Mouse (Mus musculus) lung, embryonic 16.5 days (tissue): ENCODE data around the gene Vhl. TPM values are rescaled to one million over a fixed set of nuclear protein-coding genes. Genes with fewer than 3 reads are reported as not detected.

ENCODE experiments used
- ATAC-seq: fragments of 200-750 bp; cut with Nextera tagmentation; 2 replicates; pipeline ENCODE4 v1.8.0; 2017; ENCODE audit warnings: low read depth, mild to moderate bottlenecking, moderate library complexity
- H3K27ac ChIP-seq: fragments of 300-500 bp; sonication (generic); 2 replicates; pipeline ENCODE4 v1.5.1; 2014; ENCODE audit warnings: mild to moderate bottlenecking, control low read depth, low read length
- H3K27me3 ChIP-seq: fragments of 300-500 bp; sonication (generic); 2 replicates; pipeline ENCODE4 v1.6.1; 2014; ENCODE audit warnings: low read depth, low read length, mixed read lengths; ENCODE audit not compliant: control insufficient read depth, insufficient read depth
- H3K36me3 ChIP-seq: fragments of 300-500 bp; sonication (generic); 2 replicates; pipeline ENCODE4 v1.6.1; 2014; ENCODE audit warnings: low read length; ENCODE audit not compliant: control insufficient read depth, insufficient read depth
- H3K4me1 ChIP-seq: fragments of 300-500 bp; sonication (generic); replicated peaks from 2 replicates; pipeline ENCODE4 v1.6.1; 2014; ENCODE audit warnings: low read length, mixed read lengths; ENCODE audit not compliant: control insufficient read depth, insufficient read depth
- H3K4me2 ChIP-seq: fragments of 300-500 bp; sonication (generic); 2 replicates; pipeline ENCODE4 v1.6.1; 2014; ENCODE audit warnings: low read depth, low read length, control low read depth
- H3K4me3 ChIP-seq: fragments of 300-500 bp; sonication (generic); 2 replicates; pipeline ENCODE4 v1.5.1; 2014; ENCODE audit warnings: mild to moderate bottlenecking, low read length, control low read depth
- H3K9ac ChIP-seq: fragments of 300-500 bp; sonication (generic); 2 replicates; pipeline ENCODE4 v1.6.1; 2014; ENCODE audit warnings: low read length, control low read depth
- H3K9me3 ChIP-seq: fragments of 300-500 bp; sonication (generic); 2 replicates; pipeline ENCODE4 v1.6.1; 2016; ENCODE audit warnings: low read length; ENCODE audit not compliant: control insufficient read depth
- WGBS: fragments of 180-500 bp; shearing (Covaris S2); extraction: QIAGEN DNeasy Blood & Tissue Kit; methylation state at CpG from one replicate; pipeline ENCODE4 v1.1.7; 2014; 5-methylcytosine and 5-hydroxymethylcytosine counted together
- polyA plus RNA-seq: library from polyadenylated mRNA; unstranded; fragments of >200 nt; fragmentation: Nextera tagmentation; extraction: Ambion mirVana; gene quantifications from 2 replicates; pipeline ENCODE4 v1.2.1, GENCODE M21; 2015

Vhl gene
- 36.1 and 38.7 TPM in 2 replicates for polyA plus RNA-seq

- H3K27ac ChIP-seq, result peak within 1 kb of the TSS; percentile 89
- H3K36me3 ChIP-seq, result peaks cover 5% of the 10 kb centered on the region
- peak; percentile 93 for ATAC-seq
- H3K4me2 ChIP-seq, result peak within 1 kb of the TSS; percentile 94
- no peaks in the 10 kb centered on the region for H3K27me3 ChIP-seq
- peaks cover 13% of the 10 kb centered on the region for H3K4me1 ChIP-seq
- H3K9ac ChIP-seq, result peak within 1 kb of the TSS; percentile 83
- no peaks in the 10 kb centered on the region for H3K9me3 ChIP-seq
- peak within 1 kb of the TSS; percentile 80 for H3K4me3 ChIP-seq
- WGBS, result under 1% methylated on average over 64 of the region's 76 CpGs
These were observed at the start of gene Vhl for GRCm38 (mm10) chr6:113623941-113624751. Gene Vhl (plus strand): TSS chr6:113623959.

- no peak for ATAC-seq
- H3K4me3 ChIP-seq, result no peak overlapping the region
- H3K4me1 ChIP-seq, result no peaks in the 10 kb centered on the region
- WGBS, result 95% methylated on average over 6 of the region's 6 CpGs
- no peak overlapping the region for H3K27ac ChIP-seq
- no peaks in the 10 kb centered on the region for H3K27me3 ChIP-seq
- H3K4me2 ChIP-seq, result no peak overlapping the region
- H3K9ac ChIP-seq, result no peak overlapping the region
- H3K36me3 ChIP-seq, result peaks cover 2% of the 10 kb centered on the region; the same call in 1 of the 2 replicates
- H3K9me3 ChIP-seq, result no peaks in the 10 kb centered on the region
These were observed 47.7 kb upstream of the Vhl start for GRCm38 (mm10) chr6:113576044-113576443.

- Histone ChIP-seq H3K4me2 (no peak overlapping the region), H3K27ac (no peak overlapping the region), H3K27me3 (no peaks in the 10 kb centered on the region), H3K9me3 (no peaks in the 10 kb centered on the region), H3K36me3 (0 out of 2 replicates have a peak, but pooled peaks cover 5% of the 10 kb centered on the region), H3K4me1 (no peaks in the 10 kb centered on the region), H3K4me3 (no peak overlapping the region), H3K9ac (no peak overlapping the region)
- no peak for ATAC-seq
- WGBS, result 93% methylated on average over 3 of the region's 3 CpGs
These were observed 44.5 kb upstream of the Vhl start for GRCm38 (mm10) chr6:113579306-113579705.

- Histone ChIP-seq H3K4me2 (no peak overlapping the region), H3K9ac (no peak overlapping the region), H3K4me3 (no peak overlapping the region), H3K27me3 (no peaks in the 10 kb centered on the region), H3K36me3 (0 out of 2 replicates have a peak, but pooled peaks cover 5% of the 10 kb centered on the region), H3K4me1 (no peaks in the 10 kb centered on the region; the same call in 1 of the 2 replicates), H3K9me3 (no peaks in the 10 kb centered on the region), H3K27ac (no peak overlapping the region)
- no peak for ATAC-seq
- WGBS, result 86% methylated on average over 4 of the region's 4 CpGs
These were observed 40.7 kb upstream of the Vhl start for GRCm38 (mm10) chr6:113583023-113583422.

GRCm38 (mm10) chr6:113585065-113585464, 38.7 kb upstream of the Vhl start:
- no peak overlapping the region for H3K4me2 ChIP-seq
- WGBS, result 83% methylated on average over 5 of the region's 5 CpGs
- 0 out of 2 replicates have a peak, but pooled peaks cover 5% of the 10 kb centered on the region for H3K36me3 ChIP-seq
- H3K27me3 ChIP-seq, result no peaks in the 10 kb centered on the region
- no peak for ATAC-seq
- H3K27ac ChIP-seq, result no peak overlapping the region
- no peaks in the 10 kb centered on the region for H3K9me3 ChIP-seq
- no peaks in the 10 kb centered on the region; the same call in 1 of the 2 replicates for H3K4me1 ChIP-seq
- H3K4me3 ChIP-seq, result no peak overlapping the region
- no peak overlapping the region for H3K9ac ChIP-seq

GRCm38 (mm10) chr6:113586466-113587183, 37.1 kb upstream of the Vhl start:
- Histone ChIP-seq H3K9ac (no peak overlapping the region), H3K4me2 (no peak overlapping the region), H3K4me3 (no peak overlapping the region), H3K27ac (0 out of 2 replicates have a peak overlapping the region, but pooled peaks have one; percentile 1), H3K27me3 (no peaks in the 10 kb centered on the region), H3K9me3 (no peaks in the 10 kb centered on the region), H3K36me3 (0 out of 2 replicates have a peak, but pooled peaks cover under 1% of the 10 kb centered on the region), H3K4me1 (no peaks in the 10 kb centered on the region; the same call in 1 of the 2 replicates)
- ATAC-seq, result peak; percentile 88
- WGBS, result 52% methylated on average over 5 of the region's 5 CpGs

GRCm38 (mm10) chr6:113592637-113593036, 31.1 kb upstream of the Vhl start:
- 90% methylated on average over 2 of the region's 2 CpGs for WGBS
- Histone ChIP-seq H3K4me2 (no peak overlapping the region), H3K36me3 (no peaks in the 10 kb centered on the region), H3K9ac (no peak overlapping the region), H3K4me3 (no peak overlapping the region), H3K4me1 (no peaks in the 10 kb centered on the region), H3K27ac (no peak overlapping the region), H3K9me3 (no peaks in the 10 kb centered on the region), H3K27me3 (no peaks in the 10 kb centered on the region)
- ATAC-seq, result no peak

GRCm38 (mm10) chr6:113597945-113598344, 25.8 kb upstream of the Vhl start:
- no peaks in the 10 kb centered on the region for H3K36me3 ChIP-seq
- no peak overlapping the region for H3K27ac ChIP-seq
- no peak overlapping the region for H3K4me3 ChIP-seq
- no peak overlapping the region for H3K4me2 ChIP-seq
- H3K9ac ChIP-seq, result no peak overlapping the region
- no peaks in the 10 kb centered on the region for H3K9me3 ChIP-seq
- ATAC-seq, result no peak
- 81% methylated on average over 4 of the region's 4 CpGs for whole genome bisulfite sequencing
- H3K4me1 ChIP-seq, result no peaks in the 10 kb centered on the region
- no peaks in the 10 kb centered on the region for H3K27me3 ChIP-seq

- ATAC-seq, result no peak
- Histone ChIP-seq H3K9me3 (no peaks in the 10 kb centered on the region), H3K4me3 (no peak overlapping the region), H3K4me1 (no peaks in the 10 kb centered on the region), H3K27me3 (no peaks in the 10 kb centered on the region), H3K4me2 (no peak overlapping the region), H3K9ac (no peak overlapping the region), H3K36me3 (no peaks in the 10 kb centered on the region), H3K27ac (no peak overlapping the region)
- 71% methylated on average over 5 of the region's 5 CpGs for WGBS
These were observed 23.9 kb upstream of the Vhl start for GRCm38 (mm10) chr6:113599833-113600232.
